Mouse (Mus musculus): ENCODE data around the gene Cpm.

Gene Cpm

GRCm38 (mm10) chr10:117637062-117637744 lies 7.9 kb downstream of the Cpm start:
- no peak for DNase-seq

GRCm38 (mm10) chr10:117637745-117638577 lies 8.7 kb downstream of the Cpm start:
- DNase-seq, result no peak

GRCm38 (mm10) chr10:117638578-117639220 lies 9.4 kb downstream of the Cpm start:
- DNase-seq, result no peak

GRCm38 (mm10) chr10:117639221-117639599 lies 9.9 kb downstream of the Cpm start:
- no peak for DNase-seq

- no peak for DNase-seq
These were observed 10.7 kb downstream of the Cpm start for GRCm38 (mm10) chr10:117639899-117640594.

GRCm38 (mm10) chr10:117640595-117641078 lies 11.3 kb downstream of the Cpm start:
- no peak for DNase-seq

GRCm38 (mm10) chr10:117641400-117642200 lies 12.3 kb downstream of the Cpm start:
- DNase-seq, result no peak

GRCm38 (mm10) chr10:117642201-117642450 lies 12.8 kb downstream of the Cpm start:
- DNase-seq, result no peak

GRCm38 (mm10) chr10:117642491-117643262 lies 13.4 kb downstream of the Cpm start:
- no peak for DNase-seq

GRCm38 (mm10) chr10:117643302-117643701 lies 14.0 kb downstream of the Cpm start:
- no peak for DNase-seq

- DNase-seq, result no peak
These were observed 14.6 kb downstream of the Cpm start for GRCm38 (mm10) chr10:117643711-117644428.

- no peak for DNase-seq
These were observed 15.1 kb downstream of the Cpm start for GRCm38 (mm10) chr10:117644429-117644748.

- DNase-seq, result no peak
These were observed 15.5 kb downstream of the Cpm start for GRCm38 (mm10) chr10:117644828-117645227.

GRCm38 (mm10) chr10:117645487-117645964 lies 16.2 kb downstream of the Cpm start:
- DNase-seq, result no peak

- DNase-seq, result no peak
These were observed 17.3 kb downstream of the Cpm start for GRCm38 (mm10) chr10:117646482-117647157.

GRCm38 (mm10) chr10:117647158-117647505 lies 17.8 kb downstream of the Cpm start:
- no peak for DNase-seq

- DNase-seq, result no peak
These were observed 18.7 kb downstream of the Cpm start for GRCm38 (mm10) chr10:117647964-117648472.

GRCm38 (mm10) chr10:117648643-117649042 lies 19.3 kb downstream of the Cpm start:
- no peak for DNase-seq

GRCm38 (mm10) chr10:117649292-117650041 lies 20.2 kb downstream of the Cpm start:
- peak; percentile 68 for DNase-seq
